Mouse (Mus musculus) erythroblast, embryonic 14.5 days (primary cell): ENCODE data around the gene Nhej1. TPM values are rescaled to one million over a fixed set of nuclear protein-coding genes. Genes with fewer than 3 reads are reported as not detected.

Experiments used
- H3K27me3 ChIP-seq: 2 replicates; pipeline ENCODE4 v1.6.1; 2012; ENCODE audit warnings: inconsistent platforms; ENCODE audit not compliant: control insufficient read depth
- H3K36me3 ChIP-seq: 2 replicates; pipeline ENCODE4 v1.6.1; 2012; ENCODE audit warnings: mild to moderate bottlenecking, inconsistent platforms; ENCODE audit not compliant: control insufficient read depth
- H3K4me1 ChIP-seq: 2 replicates; pipeline ENCODE4 v1.6.1; 2012; ENCODE audit warnings: inconsistent platforms; ENCODE audit not compliant: control insufficient read depth
- H3K4me3 ChIP-seq: replicated peaks from 2 replicates; pipeline ENCODE3; 2012; ENCODE audit warnings: moderate library complexity, mild to moderate bottlenecking, inconsistent platforms
- H3K9me3 ChIP-seq: 2 replicates; pipeline ENCODE4 v1.6.1; 2012; ENCODE audit warnings: low read length, inconsistent platforms, mixed read lengths; ENCODE audit not compliant: control insufficient read depth
- GATA1 ChIP-seq: IDR thresholded peaks from 2 replicates; pipeline ENCODE4 v1.6.1; 2012; ENCODE audit warnings: low read length, inconsistent platforms, mixed read lengths
- TAL1 ChIP-seq: IDR thresholded peaks from 3 replicates; pipeline ENCODE4 v1.6.1; 2012; ENCODE audit warnings: low read length, inconsistent platforms, mixed read lengths
- polyA plus RNA-seq: library from polyadenylated mRNA; stranded (reverse); fragments of >175 nt; gene quantifications from 2 replicates; pipeline ENCODE4 v1.2.3, GENCODE M21; 2012

Nhej1 gene
- polyA plus RNA-seq, 1 experiment = 0.08 TPM

- H3K36me3 ChIP-seq = no peaks in the 10 kb centered on the region
- no peaks in the 10 kb centered on the region for H3K9me3 ChIP-seq
- H3K4me1 ChIP-seq = no peaks in the 10 kb centered on the region
- no peaks in the 10 kb centered on the region for H3K27me3 ChIP-seq
- no peak overlapping the region for H3K4me3 ChIP-seq
- TF ChIP-seq GATA1 (no peak), TAL1 (no peak)
Measured at GRCm38 (mm10) chr1:74967962-74968580, 156.9 kb downstream of the Nhej1 start.

DNA sequence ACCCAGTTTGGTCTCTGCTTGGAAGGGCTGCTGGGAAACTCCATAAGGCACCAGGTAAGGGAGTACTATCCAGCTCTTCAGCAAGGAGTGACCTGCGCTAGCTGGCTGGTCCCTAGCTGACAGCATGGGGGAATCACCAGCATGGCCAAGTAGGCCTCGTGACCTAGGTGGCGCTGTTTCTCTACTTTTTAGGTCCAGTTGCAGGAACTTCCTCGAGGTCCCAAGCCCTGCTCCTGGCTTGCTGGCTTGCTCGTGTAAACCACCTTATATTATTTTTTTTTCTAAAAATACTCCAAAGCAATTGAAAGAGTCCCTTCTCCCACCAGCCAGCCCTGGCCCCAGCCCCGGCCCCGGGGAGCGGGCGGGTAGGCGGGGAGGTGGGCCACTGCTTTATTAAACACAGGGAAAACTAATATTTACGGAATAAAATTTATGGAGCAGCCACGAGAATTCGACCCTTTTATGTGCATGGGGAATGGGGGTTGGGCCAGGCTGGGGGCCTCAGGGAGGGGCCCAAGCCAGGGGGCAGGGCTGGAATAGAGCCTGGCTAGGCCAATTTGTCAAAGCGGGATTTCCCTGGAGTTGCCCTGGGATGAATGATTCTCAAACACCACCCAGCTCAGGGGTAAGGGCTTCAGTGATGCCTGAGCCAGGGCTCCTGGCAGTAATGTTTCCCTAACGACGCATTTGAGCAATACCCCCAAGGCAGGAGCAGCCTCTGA lies 160.3 kb downstream of the Nhej1 start:
- no peaks in the 10 kb centered on the region for H3K27me3 ChIP-seq
- H3K4me1 ChIP-seq = no peaks in the 10 kb centered on the region
- no peak overlapping the region for H3K4me3 ChIP-seq
- H3K36me3 ChIP-seq = no peaks in the 10 kb centered on the region
- TF ChIP-seq GATA1 (no peak), TAL1 (no peak)
- no peaks in the 10 kb centered on the region for H3K9me3 ChIP-seq

DNA sequence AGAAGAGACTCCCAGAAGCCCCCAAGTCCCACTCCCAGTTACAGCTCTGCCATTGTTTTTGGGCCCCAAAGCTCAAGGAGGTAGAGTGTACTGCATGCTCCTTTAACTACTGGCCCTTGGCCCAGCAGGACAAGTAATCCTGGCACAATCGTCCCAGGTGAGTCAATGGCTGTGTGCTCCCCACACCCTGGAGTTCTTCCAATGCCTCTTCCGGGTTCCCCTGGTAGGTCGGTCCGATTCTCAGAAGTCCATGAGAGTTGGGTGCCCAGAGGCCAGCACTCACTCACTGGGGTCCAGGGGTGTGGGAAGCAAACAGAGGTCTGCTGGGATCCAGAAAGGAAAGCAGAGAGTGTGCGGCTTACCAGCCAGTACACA lies 162.2 kb downstream of the Nhej1 start:
- Histone ChIP-seq H3K9me3 (no peaks in the 10 kb centered on the region), H3K4me1 (no peaks in the 10 kb centered on the region), H3K4me3 (no peak overlapping the region), H3K27me3 (no peaks in the 10 kb centered on the region), H3K36me3 (no peaks in the 10 kb centered on the region)
- no peak for TF ChIP-seq TAL1
- no peak for TF ChIP-seq GATA1

GRCm38 (mm10) chr1:74962126-74962852 lies 162.7 kb downstream of the Nhej1 start:
- Histone ChIP-seq H3K4me3 (no peak overlapping the region), H3K9me3 (no peaks in the 10 kb centered on the region), H3K4me1 (no peaks in the 10 kb centered on the region), H3K36me3 (no peaks in the 10 kb centered on the region), H3K27me3 (no peaks in the 10 kb centered on the region)
- no peak for TF ChIP-seq TAL1
- TF ChIP-seq GATA1 = no peak

GRCm38 (mm10) chr1:74961722-74962121 lies 163.3 kb downstream of the Nhej1 start:
- Histone ChIP-seq H3K27me3 (peaks cover 3% of the 10 kb centered on the region; the same call in 1 of the 2 replicates), H3K9me3 (no peaks in the 10 kb centered on the region), H3K36me3 (no peaks in the 10 kb centered on the region), H3K4me3 (no peak overlapping the region), H3K4me1 (no peaks in the 10 kb centered on the region)
- TF ChIP-seq TAL1 = no peak
- TF ChIP-seq GATA1 = no peak

DNA sequence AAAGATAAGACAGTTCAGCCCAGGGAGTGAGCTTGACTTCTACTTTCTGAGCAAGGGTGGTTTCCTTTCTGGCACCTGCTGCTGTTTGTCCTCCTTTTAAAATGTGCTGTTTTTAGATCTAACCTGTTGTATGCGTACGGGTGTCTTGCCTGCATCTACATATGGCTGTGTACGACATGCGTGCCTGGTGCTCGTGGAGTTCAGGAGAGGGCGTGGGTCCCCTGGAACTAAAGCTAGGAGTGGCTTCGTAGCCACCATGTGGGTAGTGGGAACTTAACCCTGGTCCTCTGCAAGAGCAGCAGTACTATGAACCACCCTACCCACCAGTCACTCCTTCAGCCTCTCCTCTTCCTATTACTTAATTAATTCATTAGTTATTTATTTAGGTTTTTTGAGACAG lies 164.9 kb downstream of the Nhej1 start:
- TF ChIP-seq GATA1 = no peak
- no peak for TF ChIP-seq TAL1
- no peaks in the 10 kb centered on the region for H3K36me3 ChIP-seq
- H3K4me1 ChIP-seq = no peaks in the 10 kb centered on the region
- H3K27me3 ChIP-seq = peaks cover 6% of the 10 kb centered on the region; the same call in 1 of the 2 replicates
- no peak overlapping the region for H3K4me3 ChIP-seq
- H3K9me3 ChIP-seq = no peaks in the 10 kb centered on the region

- Histone ChIP-seq H3K36me3 (no peaks in the 10 kb centered on the region; the same call in 1 of the 2 replicates), H3K9me3 (no peaks in the 10 kb centered on the region; the same call in 1 of the 2 replicates), H3K4me1 (no peaks in the 10 kb centered on the region), H3K4me3 (peak within 1 kb of the TSS; percentile 53), H3K27me3 (peaks cover 73% of the 10 kb centered on the region)
- TF ChIP-seq GATA1 (no peak), TAL1 (no peak)
Measured at GRCm38 (mm10) chr1:74951556-74952210, 173.3 kb downstream of the Nhej1 start, which contains the start of gene Ihh. TSS of gene Ihh (minus strand) at chr1:74951672.

DNA sequence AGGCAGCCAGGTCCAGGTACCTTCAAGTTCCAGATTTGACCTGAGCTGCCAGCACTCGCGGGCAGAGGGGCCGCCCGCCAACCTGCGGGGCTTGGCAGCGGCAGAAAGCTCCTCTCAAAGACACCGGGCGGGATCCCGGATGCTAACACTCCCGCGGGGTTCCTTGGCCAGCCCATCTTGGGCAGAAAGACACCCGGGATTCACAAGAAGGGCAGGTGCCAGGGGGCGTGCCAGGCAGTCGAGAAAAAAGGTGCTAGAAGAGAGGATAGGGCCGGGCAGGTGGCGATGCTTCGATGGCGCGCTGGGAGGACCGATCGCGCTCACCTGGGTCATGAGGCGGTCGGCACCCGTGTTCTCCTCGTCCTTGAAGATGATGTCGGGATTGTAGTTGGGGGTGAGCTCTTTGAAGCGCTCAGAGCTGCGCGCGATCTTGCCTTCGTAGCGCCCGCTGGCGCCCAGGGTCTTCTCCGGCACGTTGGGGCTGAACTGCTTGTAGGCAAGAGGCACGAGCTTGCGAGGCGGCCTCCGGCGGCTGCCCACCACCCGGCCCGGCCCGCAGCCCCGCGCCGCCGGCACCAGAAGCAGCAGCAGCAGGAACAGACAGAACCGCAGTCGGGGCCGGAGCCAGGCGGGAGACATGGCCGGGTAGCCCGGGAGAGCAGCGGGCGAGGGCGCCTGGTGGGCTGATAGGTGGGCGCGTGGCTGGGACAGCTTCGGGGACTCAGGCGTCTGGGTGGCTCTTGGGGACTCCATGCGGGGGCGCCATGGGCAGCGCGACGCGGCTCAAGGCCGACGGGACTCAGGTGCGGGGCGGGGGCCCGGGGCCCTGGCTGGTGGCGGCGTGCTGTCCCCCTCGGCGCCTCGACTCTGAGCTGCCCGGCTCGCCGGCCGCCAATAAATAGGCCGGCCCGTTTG lies 174.2 kb downstream of the Nhej1 start:
- Histone ChIP-seq H3K36me3 (peaks cover 2% of the 10 kb centered on the region; the same call in 1 of the 2 replicates), H3K27me3 (peaks cover 78% of the 10 kb centered on the region), H3K4me3 (peak overlapping the region; percentile 53), H3K4me1 (no peaks in the 10 kb centered on the region), H3K9me3 (no peaks in the 10 kb centered on the region; the same call in 1 of the 2 replicates)
- TF ChIP-seq TAL1 = no peak
- TF ChIP-seq GATA1 = no peak
